Mouse (Mus musculus): ENCODE results near the gene Rora. TPM values are rescaled to one million over a fixed set of nuclear protein-coding genes. Genes with fewer than 3 reads are reported as not detected.

The Rora gene
- total RNA-seq, 2 experiments from 2014 or later: 0.38 to 2.1 TPM

DNA sequence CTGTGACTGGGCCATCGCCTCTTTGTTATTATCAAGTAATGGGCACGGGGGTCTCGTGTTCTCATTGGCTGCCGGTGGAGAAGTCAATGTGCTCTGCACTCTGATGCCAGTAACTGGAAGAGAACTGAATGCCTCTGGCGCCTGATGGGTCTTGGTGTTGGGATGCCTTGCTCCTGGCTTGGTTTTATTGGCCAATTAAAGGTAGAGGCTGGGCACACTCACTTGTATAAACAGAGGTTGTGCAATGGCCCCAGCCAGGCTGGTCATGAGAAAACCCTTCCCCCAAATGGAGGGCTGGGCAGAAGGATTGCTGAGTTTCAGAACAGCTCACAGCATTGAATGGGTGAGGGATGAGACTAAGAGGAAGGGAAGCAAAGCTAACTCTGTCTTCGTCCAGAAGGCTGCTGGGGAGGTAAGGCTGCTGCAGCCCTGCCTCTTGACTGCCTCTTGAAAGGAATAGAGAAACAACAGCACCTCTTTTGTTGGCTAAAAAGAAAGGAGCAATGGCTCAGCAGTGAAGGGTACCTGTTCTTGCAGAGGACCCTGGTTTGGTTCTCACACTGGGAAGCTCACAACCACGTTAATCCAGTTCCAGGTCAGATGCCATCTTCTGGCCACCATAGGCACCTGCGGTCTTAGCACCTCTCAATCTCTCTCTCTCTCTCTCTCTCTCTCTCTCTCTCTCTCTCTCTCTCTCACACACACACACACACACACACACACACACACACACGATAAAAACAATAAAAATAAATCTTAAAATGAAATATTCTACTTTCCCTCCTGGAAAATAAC, 653.3 kb downstream of the Rora start:
- ATAC-seq (replicated peaks; ENCODE audit: low FRiP score, poor library complexity, severe bottlenecking): no peak

DNA sequence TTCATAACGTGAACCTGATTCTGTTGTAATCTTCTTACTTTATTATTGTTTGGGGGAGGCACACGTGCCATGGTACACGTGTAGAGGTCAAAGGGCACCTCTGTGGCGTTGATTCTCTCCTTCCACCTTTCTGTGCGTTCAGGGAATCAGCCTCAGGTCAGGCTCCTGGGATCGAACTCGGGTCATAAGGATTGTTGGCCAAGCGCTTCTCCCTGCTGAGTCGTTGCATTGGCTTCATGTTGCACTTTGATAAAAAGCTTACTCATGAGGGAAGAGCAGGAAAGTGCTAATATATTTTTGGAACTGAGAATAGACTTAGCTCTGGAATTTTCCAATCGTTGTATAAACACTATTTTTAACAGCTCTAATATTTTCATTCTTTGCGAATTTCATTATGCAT, 654.4 kb downstream of the Rora start:
- ATAC-seq (replicated peaks; ENCODE audit: low FRiP score, poor library complexity, severe bottlenecking): no peak

DNA sequence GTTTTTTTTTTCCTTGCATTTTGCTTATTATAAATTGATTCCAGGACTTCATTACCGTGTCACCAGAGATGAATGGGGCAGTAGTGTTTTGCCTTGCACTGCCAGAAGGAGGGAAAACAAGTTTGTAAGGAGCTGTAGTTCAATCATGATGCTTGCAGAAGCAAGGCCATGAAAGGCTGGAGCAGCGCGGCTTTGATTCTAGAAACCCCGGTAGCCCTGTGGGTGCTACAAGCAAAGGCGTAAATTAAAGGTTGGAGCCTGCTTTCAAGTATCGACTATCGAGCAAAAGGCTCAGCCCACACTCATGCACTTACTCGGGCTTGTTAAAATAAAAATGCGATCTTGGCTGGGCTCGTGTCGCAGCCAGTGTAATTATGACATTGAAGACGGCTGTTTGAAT, 656.9 kb downstream of the Rora start:
- no peak for ATAC-seq (replicated peaks; ENCODE audit: low FRiP score, poor library complexity, severe bottlenecking)

DNA sequence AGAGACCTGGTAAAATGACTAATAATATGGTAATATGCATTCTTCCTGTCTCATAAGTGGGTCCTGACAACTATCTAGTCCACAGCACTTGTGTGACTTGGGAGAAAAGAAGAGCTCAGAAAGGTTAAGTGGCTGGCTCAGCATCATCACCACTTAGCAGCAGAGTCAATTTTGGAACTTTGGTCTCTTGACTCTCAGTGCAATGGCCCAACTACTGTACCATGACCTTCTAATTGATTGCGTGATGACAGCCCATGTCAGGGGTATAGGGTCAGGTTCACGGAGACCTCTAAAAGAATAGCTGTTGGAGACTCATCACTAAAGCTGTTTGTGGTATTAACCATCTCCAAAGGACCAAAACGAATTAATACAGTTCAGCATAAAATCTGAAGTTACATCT, 659.7 kb downstream of the Rora start:
- no peak for ATAC-seq (replicated peaks; ENCODE audit: low FRiP score, poor library complexity, severe bottlenecking)

DNA sequence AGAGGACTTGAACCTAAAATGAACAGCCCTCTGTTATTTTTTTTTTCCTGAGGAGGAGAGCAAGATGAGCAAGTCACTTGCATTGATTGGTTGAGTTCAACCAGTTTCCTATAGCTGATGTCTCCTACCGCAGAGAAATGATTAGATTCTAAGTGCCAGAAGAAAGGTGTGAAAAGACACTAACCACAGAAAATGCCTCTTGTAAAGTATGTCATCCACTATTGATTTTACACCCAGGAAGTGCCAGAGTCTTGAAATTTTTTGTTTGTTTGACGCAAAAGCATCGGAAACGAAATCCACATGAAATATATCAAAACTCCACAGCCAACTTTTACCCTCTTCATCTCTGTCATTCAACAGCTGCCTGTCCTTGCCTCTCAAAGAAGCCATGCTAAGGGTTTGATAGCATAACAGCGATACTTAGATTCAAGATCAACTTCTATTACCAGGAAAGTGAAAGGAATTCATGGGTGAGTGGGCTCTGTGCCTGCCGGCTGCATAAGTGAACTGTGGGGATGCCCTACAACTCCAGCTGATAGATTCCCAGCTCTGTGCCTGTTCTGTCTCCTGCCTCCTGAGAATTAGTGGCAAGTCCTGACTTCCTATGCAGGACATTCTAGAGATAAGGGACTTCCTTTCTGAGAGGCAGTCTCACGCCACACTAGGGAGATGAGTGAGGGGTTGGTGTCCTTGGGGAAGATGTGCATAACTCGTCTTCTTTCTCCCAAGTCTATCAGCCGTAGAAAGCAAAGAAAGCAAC, 661.0 kb downstream of the Rora start:
- no peak for ATAC-seq (replicated peaks; ENCODE audit: low FRiP score, poor library complexity, severe bottlenecking)

DNA sequence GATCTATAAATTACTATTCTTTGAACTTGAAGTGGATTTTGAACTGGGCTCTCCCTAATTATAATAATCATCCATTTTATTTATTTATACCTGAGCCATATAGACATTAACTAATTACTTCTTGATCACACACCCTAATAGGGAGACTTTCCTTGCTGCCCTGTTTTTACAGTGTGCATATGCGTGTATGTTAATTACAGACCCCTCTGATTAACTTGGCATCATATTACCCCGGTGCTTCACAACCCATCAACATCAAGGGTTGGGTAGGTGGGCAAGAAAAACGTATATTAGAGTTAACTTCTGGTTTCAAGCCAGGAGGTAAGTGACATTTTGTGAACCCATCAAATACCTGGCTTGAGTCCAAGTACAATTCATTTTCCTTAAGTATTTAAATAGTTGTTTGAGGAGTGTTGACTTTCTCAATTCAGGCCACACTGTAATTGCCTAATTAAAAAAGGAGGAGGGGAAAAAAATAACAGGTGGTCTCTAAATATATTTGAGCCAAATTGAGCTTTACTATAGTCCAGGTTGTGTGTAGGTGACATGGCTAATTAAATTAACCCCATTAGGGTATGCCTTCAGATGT, 664.0 kb downstream of the Rora start:
- no peak for ATAC-seq (replicated peaks; ENCODE audit: low FRiP score, poor library complexity, severe bottlenecking)

DNA sequence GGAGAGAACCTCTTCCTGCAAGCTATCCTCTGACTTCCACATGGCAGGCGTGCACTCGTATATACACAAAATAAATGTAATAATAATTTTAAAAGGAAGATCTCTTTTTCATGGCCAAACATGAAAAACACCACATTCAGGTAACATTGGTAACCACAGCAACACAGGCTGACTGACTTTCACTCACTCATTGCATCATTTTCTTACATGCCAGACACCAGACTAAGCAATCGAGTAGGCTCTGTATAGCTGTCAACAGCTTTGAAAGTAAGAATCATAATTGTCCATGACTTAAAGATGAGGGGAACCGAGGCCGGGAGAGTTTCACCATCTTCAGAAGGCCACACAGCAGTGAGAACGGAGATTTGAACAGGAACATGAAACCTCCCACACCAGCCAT, 665.8 kb downstream of the Rora start:
- no peak for ATAC-seq (replicated peaks; ENCODE audit: low FRiP score, poor library complexity, severe bottlenecking)

DNA sequence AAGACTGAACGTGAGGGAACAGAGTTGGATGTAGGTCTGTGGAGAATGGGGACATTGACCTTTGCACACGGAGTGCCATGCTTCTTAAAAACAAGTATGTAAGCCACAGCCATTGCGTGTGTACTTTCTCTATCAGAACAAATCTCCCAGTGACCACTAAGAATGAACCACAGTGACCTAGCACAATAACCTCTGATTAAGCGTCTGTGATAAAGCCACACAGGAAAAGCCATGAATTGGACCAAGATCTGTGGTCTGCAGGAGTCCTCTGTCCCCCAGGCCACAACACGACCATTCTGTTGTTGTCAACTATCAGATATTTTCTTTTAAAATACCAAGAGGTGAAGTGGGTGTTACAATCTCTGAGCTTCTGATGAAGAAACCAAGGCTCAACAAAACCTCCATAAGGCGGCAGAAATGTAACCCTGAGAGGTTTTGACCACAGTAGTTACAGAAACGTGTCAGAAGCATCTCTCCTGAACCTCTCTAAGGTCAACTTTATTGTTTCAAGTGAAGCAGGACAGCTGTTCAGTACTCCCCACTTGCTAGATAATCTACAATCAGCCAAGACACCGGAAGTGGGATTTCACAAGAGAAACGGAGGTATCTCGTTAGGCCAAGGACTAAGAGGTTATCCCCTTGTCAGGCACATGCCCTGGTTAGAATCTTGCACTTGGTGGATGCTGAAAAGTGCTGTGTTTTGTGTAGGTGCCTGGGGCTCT, 666.5 kb downstream of the Rora start:
- no peak for ATAC-seq (replicated peaks; ENCODE audit: low FRiP score, poor library complexity, severe bottlenecking)

DNA sequence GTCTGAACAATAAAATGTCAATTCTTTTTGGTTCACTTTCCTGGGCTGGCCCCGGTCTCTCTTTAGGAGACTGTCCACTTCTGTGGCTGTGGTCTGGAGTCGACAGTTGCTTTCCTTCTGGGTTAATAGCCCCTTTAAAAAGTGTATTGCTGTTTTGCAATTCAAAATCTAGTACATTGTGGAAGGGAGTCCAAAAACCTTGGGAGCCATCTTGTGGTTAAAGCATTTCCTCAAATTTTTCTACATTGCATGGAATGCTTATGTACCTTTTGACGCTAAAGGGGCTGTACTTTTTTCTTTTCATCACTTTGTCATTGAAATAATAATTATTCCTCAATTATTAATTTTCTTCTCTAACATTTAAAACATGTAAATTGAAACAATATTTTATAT, 667.0 kb downstream of the Rora start:
- ATAC-seq (replicated peaks; ENCODE audit: low FRiP score, poor library complexity, severe bottlenecking): no peak

DNA sequence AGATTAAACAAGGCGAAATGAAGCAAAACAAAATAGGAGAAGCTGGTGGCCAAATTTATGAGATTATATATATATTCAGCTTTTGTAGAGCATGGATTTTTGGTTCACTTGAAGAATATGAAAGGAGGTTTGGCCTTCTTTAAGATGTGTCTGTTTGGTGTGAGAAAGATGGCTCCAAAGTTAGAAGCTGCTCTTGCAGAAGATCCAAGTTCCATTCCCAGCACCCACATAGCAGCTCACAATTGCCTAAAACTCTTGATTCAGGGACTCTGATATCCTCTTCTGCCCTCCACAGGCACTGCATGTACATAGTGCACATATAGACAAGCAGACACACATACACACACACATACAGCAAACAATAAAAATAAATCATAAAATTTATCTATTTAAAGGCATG, 668.4 kb downstream of the Rora start:
- ATAC-seq (replicated peaks; ENCODE audit: low FRiP score, poor library complexity, severe bottlenecking): no peak

DNA sequence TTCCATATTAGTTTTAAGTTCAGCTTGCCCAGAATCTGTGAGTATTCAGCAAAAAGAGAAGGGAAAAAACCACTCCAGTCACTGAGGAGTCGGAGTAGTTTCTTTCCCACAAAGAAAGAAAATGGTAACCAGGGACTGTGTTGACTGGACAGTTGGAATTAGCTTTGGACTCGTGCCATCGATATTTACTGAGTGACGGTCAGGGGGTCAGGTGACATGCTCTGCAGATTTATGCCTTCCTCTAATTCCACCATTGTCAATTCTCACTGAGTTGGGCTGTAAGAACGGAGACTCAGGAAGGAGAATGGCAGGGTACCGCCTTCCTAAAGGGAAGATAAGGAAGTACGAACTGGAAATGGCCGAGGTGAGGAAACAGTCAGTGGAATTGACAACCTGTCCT, 670.2 kb downstream of the Rora start:
- no peak for ATAC-seq (replicated peaks; ENCODE audit: low FRiP score, poor library complexity, severe bottlenecking)

DNA sequence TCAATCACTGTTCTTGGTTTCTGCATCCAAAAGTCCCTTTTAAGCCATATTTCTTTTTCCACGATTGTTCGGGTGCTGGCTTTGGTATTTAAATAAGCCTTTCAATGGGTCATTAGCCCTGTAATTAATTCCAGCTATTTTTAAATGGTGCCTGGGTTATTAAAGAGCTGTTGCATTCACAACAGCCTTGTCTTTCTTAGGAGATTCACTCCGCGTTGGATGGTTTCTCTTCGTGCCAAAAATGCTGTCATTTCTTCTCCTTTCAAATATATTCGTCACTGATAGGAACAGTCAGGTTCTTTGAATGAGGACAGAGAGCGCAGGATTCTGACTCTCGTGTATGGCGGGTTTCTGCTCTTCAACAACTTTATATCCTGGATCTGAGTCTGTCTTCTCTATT, 673.5 kb downstream of the Rora start:
- ATAC-seq (replicated peaks; ENCODE audit: low FRiP score, poor library complexity, severe bottlenecking): no peak

DNA sequence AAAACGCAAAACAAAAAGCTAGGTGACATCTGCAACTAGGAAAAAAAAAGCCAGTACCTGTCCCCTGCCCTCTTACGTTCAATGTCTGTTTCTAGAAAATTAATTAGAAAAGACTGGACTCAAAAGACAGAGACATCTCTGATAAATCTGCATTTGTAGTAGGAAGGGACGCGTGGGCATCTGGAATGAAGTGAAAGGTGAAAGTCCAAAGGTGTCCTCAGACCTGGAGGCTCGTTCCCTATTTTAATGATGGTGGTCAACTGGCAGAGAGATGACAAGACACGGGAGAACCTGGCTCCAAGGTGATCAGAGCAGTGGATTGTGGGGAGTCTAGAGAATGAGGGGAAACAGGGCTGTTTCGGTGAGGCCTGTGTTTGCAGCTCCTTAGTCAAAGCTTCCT, 674.0 kb downstream of the Rora start:
- no peak for ATAC-seq (replicated peaks; ENCODE audit: low FRiP score, poor library complexity, severe bottlenecking)

DNA sequence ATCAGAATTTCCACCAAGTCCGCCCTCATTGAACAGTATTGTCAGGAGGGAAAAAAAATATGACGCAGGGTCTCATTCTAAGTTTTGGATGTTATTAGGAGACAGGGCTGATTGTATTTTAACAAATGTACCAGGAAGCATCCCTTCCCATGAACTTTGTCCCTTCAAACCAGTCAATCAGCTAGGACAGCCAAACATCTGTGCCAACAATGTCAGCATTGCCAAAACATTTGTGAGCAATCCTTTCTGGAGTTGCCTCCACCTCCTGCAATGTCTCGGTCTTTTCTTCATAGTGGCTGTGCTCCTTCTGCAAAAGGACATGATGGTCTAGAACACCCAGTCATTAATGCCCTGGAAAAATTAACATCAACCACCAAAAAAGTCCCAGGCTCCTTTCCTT, 678.2 kb downstream of the Rora start:
- ATAC-seq (replicated peaks; ENCODE audit: low FRiP score, poor library complexity, severe bottlenecking): no peak

DNA sequence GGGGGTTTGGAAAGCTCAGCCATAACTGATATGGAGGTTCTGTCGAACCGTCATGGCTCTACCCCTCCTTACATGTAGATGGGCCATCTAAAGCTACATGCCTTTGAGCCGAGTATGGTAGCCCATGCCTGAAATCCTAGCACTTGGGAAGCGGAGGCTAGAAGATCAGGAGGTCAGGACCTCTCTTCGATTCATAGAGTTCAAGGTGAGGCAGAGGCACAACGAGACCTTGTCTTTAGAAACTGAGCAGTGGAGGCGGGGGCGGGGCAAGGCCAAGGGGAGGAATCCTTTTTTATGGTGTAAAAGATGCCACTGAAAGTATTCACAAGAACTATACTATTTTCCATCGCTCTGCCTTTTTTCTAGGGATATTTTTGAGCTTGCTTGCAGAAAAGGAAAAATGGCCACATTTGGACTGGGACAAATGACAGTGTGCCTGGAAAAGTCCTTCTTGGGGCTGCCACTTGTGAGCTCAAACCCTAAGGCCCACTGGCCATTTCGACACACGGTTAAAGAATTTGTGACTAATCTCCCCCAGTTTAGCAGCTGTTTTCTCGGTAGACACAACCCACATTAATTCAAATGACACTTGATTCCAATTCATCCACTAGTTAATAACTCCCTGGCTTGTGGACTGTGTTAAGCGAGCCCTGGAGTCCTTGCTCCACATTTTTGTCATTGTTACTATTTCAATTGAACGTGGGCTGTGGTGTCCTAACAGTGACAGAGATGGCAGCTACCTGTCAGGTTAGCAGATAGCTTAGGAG, 679.4 kb downstream of the Rora start:
- no peak for ATAC-seq (replicated peaks; ENCODE audit: low FRiP score, poor library complexity, severe bottlenecking)

DNA sequence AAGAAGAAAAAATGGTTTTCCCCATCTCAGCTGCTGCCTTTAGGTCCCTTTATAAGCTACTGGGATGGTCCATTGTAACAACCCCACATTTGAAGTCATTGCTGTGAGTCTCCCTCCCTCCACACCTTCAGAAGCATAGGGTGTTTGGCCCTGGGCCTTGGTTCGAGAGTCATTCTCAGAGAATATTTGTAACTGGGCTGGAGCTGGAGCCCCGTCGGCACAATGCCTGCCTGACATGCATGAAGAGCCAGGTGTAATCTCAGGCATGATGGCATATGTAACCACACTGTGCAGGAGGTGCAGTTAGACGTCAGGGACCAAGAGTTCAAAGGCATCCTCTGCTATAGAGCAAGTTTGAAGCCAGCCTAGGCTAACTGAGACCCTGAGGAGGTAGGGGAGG, 680.1 kb downstream of the Rora start:
- ATAC-seq (replicated peaks; ENCODE audit: low FRiP score, poor library complexity, severe bottlenecking): no peak

DNA sequence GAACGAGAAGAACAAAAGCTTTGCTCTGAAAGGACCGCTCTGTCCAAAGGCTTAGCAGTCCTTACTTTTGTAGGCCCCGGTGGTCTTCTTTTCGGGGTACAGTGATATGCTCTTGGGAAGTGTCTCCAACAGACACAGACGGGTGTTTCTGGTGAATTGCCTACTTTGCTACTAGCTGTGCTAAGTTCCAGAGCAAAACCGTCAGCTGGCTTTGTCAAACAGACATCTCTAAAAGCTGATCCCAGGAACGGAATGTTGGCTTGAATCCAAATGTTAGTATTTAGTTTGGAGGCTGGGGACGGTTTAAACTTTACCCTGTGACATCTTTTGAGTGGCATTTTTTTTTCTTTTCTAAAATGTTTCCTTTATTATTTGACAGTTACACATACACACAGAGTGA, 680.5 kb downstream of the Rora start:
- no peak for ATAC-seq (replicated peaks; ENCODE audit: low FRiP score, poor library complexity, severe bottlenecking)

DNA sequence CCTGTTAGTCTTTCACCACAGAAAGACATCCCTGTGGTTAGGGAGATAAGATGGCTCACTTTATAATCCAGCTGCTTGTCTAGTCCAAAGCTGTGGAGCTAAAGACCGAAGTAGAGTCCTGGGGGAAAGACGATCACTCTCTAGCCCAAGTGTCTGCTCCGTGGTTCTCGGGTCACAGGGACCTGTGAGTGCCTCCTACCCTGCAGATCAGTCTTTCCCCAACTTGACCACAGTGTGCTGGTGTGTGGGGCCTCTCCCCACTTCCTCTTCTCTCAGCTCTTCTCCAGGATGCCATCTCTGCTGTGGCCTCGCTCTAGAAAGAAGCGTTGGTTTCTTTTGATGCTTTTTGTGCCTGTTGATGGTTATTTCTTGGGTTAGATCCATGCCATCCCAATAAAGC, 682.5 kb downstream of the Rora start:
- no peak for ATAC-seq (replicated peaks; ENCODE audit: low FRiP score, poor library complexity, severe bottlenecking)

DNA sequence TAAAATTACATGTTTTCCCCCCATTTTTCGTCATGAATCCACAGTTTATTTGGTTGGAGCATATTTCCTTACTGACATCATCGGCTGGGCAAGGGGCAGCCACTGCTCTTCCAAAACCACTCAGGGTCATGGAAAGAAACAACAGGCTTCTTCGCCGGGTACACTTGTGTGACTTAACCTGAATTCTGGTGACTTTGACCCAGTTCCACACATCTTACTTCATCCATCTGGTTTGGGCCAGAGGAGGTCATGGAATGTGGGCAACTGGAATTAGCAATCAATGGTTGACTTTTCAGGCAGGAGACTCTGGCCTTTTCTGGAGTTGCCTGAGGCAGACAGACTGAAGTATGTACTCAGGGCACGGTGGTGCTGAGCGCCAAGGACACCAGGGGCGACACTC, 685.6 kb downstream of the Rora start:
- no peak for ATAC-seq (replicated peaks; ENCODE audit: low FRiP score, poor library complexity, severe bottlenecking)

DNA sequence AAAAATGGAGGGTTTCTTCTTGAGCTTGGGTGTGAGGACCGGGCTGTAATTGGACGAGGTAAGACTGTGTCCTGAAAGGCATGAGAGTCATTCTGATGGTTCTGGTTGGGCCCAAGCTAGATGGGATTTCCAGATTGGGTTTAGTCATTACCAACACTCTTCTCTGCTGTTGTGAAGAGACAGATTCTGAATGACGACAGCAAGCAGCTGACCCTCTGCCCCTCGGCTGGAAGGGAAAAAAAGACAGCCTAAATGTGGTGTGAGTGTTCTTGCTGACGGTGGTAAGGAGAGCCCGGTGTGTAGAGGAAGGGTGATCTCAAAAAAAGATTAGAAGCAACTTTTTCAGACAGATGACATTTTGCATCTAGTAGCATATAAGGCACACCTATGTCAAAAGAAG, 686.2 kb downstream of the Rora start:
- no peak for ATAC-seq (replicated peaks; ENCODE audit: low FRiP score, poor library complexity, severe bottlenecking)
